Mouse (Mus musculus) CH12F3 (cell line): ENCODE measurements around the gene Hdac9.

Source experiments
- in situ Hi-C: fragments of 300-500 bp; cut with MboI; formaldehyde crosslinking; loops from 2 replicates; pipeline ENCODE4 v1.14.3; 2020; ENCODE audit warnings: low sequenced_read_pairs

Hdac9 gene

GRCm38 (mm10) chr12:34402065-34402464 lies 514.8 kb downstream of the Hdac9 start:
- in situ Hi-C loops = no loop called here

- in situ Hi-C loops = no loop called here
Observed at GRCm38 (mm10) chr12:34398611-34399010, 518.3 kb downstream of the Hdac9 start.

- in situ Hi-C loops = no loop called here
Observed at GRCm38 (mm10) chr12:34394342-34394741, 522.6 kb downstream of the Hdac9 start.

GRCm38 (mm10) chr12:34379681-34380080 lies 537.2 kb downstream of the Hdac9 start:
- in situ Hi-C loops = no loop called here

GRCm38 (mm10) chr12:34378637-34379036 lies 538.3 kb downstream of the Hdac9 start:
- in situ Hi-C loops = no loop called here

- in situ Hi-C loops = no loop called here
Observed at GRCm38 (mm10) chr12:34351906-34352305, 565.0 kb downstream of the Hdac9 start.

GRCm38 (mm10) chr12:34347529-34347928 lies 569.4 kb downstream of the Hdac9 start:
- in situ Hi-C loops = no loop called here

- in situ Hi-C loops = no loop called here
Observed at GRCm38 (mm10) chr12:34342761-34343160, 574.1 kb downstream of the Hdac9 start.

GRCm38 (mm10) chr12:34338886-34339285 lies 578.0 kb downstream of the Hdac9 start:
- in situ Hi-C loops = no loop called here

GRCm38 (mm10) chr12:34334455-34335084 lies 582.3 kb downstream of the Hdac9 start:
- in situ Hi-C loops = no loop called here

- in situ Hi-C loops = no loop called here
Observed at GRCm38 (mm10) chr12:34332884-34333283, 584.0 kb downstream of the Hdac9 start.

- in situ Hi-C loops = no loop called here
Observed at GRCm38 (mm10) chr12:34327111-34327510, 589.8 kb downstream of the Hdac9 start.

GRCm38 (mm10) chr12:34312113-34312719 lies 604.7 kb downstream of the Hdac9 start:
- in situ Hi-C loops = no loop called here

GRCm38 (mm10) chr12:34305453-34305852 lies 611.4 kb downstream of the Hdac9 start:
- in situ Hi-C loops = no loop called here

GRCm38 (mm10) chr12:34292346-34292745 lies 624.5 kb downstream of the Hdac9 start:
- in situ Hi-C loops = no loop called here

GRCm38 (mm10) chr12:34287218-34287617 lies 629.7 kb downstream of the Hdac9 start:
- in situ Hi-C loops = no loop called here

- in situ Hi-C loops = no loop called here
Observed at GRCm38 (mm10) chr12:34284888-34285287, 632.0 kb downstream of the Hdac9 start.

GRCm38 (mm10) chr12:34284396-34284795 lies 632.5 kb downstream of the Hdac9 start:
- in situ Hi-C loops = no loop called here

- in situ Hi-C loops = no loop called here
Observed at GRCm38 (mm10) chr12:34278822-34279221, 638.1 kb downstream of the Hdac9 start.

- in situ Hi-C loops = no loop called here
Observed at GRCm38 (mm10) chr12:34273816-34274215, 643.1 kb downstream of the Hdac9 start.

GRCm38 (mm10) chr12:34270096-34270495 lies 646.8 kb downstream of the Hdac9 start:
- in situ Hi-C loops = no loop called here

GRCm38 (mm10) chr12:34269472-34270040 lies 647.3 kb downstream of the Hdac9 start:
- in situ Hi-C loops = no loop called here
